Mouse (Mus musculus) heart, embryonic 12.5 days (tissue): ENCODE data around the gene Jmjd8. TPM values are rescaled to one million over a fixed set of nuclear protein-coding genes. Genes with fewer than 3 reads are reported as not detected.

ENCODE experiments used
- ATAC-seq: fragments of 200-750 bp; cut with Nextera tagmentation; 2 replicates; pipeline ENCODE4 v1.8.0; 2017; ENCODE audit warnings: moderate TSS enrichment, moderate library complexity; ENCODE audit not compliant: insufficient number of reproducible peaks, low FRiP score
- H3K27ac ChIP-seq: fragments of 300-500 bp; sonication (generic); 2 replicates; pipeline ENCODE4 v1.5.1; 2016; ENCODE audit warnings: mild to moderate bottlenecking, moderate library complexity; ENCODE audit not compliant: poor library complexity, severe bottlenecking
- H3K27me3 ChIP-seq: fragments of 300-500 bp; sonication (generic); replicated peaks from 2 replicates; pipeline ENCODE4 v1.6.1; 2016; ENCODE audit warnings: mild to moderate bottlenecking, moderate library complexity
- H3K36me3 ChIP-seq: fragments of 300-500 bp; sonication (generic); 2 replicates; pipeline ENCODE4 v1.6.1; 2016; ENCODE audit warnings: mild to moderate bottlenecking, moderate library complexity
- H3K4me1 ChIP-seq: fragments of 300-500 bp; sonication (generic); replicated peaks from 2 replicates; pipeline ENCODE4 v1.6.1; 2016; ENCODE audit warnings: mild to moderate bottlenecking
- H3K4me2 ChIP-seq: fragments of 300-500 bp; sonication (generic); 2 replicates; pipeline ENCODE4 v1.6.1; 2016; ENCODE audit warnings: mild to moderate bottlenecking, moderate library complexity
- H3K4me3 ChIP-seq: fragments of 300-500 bp; sonication (generic); 2 replicates; pipeline ENCODE4 v1.5.1; 2016; ENCODE audit warnings: mild to moderate bottlenecking
- H3K9ac ChIP-seq: fragments of 300-500 bp; sonication (generic); 2 replicates; pipeline ENCODE4 v1.6.1; 2016; ENCODE audit warnings: mild to moderate bottlenecking, moderate library complexity
- H3K9me3 ChIP-seq: fragments of 300-500 bp; sonication (generic); replicated peaks from 2 replicates; pipeline ENCODE4 v1.6.1; 2016; ENCODE audit warnings: mild to moderate bottlenecking, moderate library complexity
- WGBS: fragments of 180-500 bp; shearing (Covaris S2); methylation state at CpG from one replicate; pipeline ENCODE4 v1.1.7; 2016; 5-methylcytosine and 5-hydroxymethylcytosine counted together
- polyA plus RNA-seq: library from polyadenylated mRNA; unstranded; fragments of >200 nt; fragmentation: Nextera tagmentation; extraction: Ambion mirVana; gene quantifications from 2 replicates; pipeline ENCODE4 v1.2.1, GENCODE M21; 2016

Jmjd8 gene
- polyA plus RNA-seq, 1 experiment from 2014 or later: 38.1 TPM

GRCm38 (mm10) chr17:25833961-25834594 is 5.4 kb downstream of the Jmjd8 start:
- 31% methylated on average over 6 of the region's 6 CpGs for WGBS
- ATAC-seq: no peak

GRCm38 (mm10) chr17:25834595-25835222 is 6.0 kb downstream of the Jmjd8 start:
- peak overlapping the region; percentile 98 for H3K27ac ChIP-seq
- H3K4me2 ChIP-seq: peak overlapping the region; percentile 94
- H3K36me3 ChIP-seq: peaks cover 53% of the 10 kb centered on the region
- peak overlapping the region; percentile 81 for H3K9ac ChIP-seq
- no peaks in the 10 kb centered on the region for H3K27me3 ChIP-seq
- H3K9me3 ChIP-seq: no peaks in the 10 kb centered on the region
- H3K4me1 ChIP-seq: peaks cover 73% of the 10 kb centered on the region
- peak overlapping the region; percentile 71 for H3K4me3 ChIP-seq
- WGBS: 90% methylated on average over 12 of the region's 12 CpGs
- ATAC-seq: no peak

More at GRCm38 (mm10) chr17:25833961-25834594, 5.4 kb downstream of the Jmjd8 start:
- H3K9ac ChIP-seq: peak overlapping the region; percentile 81
- H3K36me3 ChIP-seq: peaks cover 49% of the 10 kb centered on the region
- peak overlapping the region; percentile 98 for H3K27ac ChIP-seq
- no peaks in the 10 kb centered on the region for H3K27me3 ChIP-seq
- H3K9me3 ChIP-seq: no peaks in the 10 kb centered on the region
- H3K4me2 ChIP-seq: peak overlapping the region; percentile 94
- peak overlapping the region; percentile 71 for H3K4me3 ChIP-seq
- H3K4me1 ChIP-seq: peaks cover 76% of the 10 kb centered on the region

DNA sequence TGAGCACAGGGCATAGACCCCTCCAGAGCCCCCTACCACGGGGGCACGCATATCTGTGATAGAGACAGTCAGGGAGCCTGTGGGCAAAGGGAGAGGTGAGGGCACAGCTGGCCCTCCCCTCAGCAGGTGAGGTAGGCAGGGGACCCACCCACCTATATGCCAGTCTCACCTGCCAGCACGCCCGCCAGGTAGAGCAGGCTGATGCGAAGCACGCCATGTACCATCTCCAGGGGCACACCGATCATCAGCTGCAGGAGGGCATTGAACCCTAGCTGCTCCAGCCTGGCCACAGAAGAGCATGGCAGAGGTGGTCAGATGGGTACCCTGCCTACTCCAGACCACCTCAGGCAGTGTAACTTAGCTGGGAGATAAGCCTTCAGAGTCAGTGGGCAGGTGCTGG is 6.6 kb downstream of the Jmjd8 start:
- H3K27me3 ChIP-seq: no peaks in the 10 kb centered on the region
- peak overlapping the region; percentile 81; the same call in 1 of the 2 replicates for H3K9ac ChIP-seq
- peak overlapping the region; percentile 71; the same call in 1 of the 2 replicates for H3K4me3 ChIP-seq
- H3K9me3 ChIP-seq: no peaks in the 10 kb centered on the region
- peak overlapping the region; percentile 94 for H3K4me2 ChIP-seq
- H3K27ac ChIP-seq: no peak overlapping the region
- 92% methylated on average over 7 of the region's 7 CpGs for WGBS
- peaks cover 53% of the 10 kb centered on the region for H3K36me3 ChIP-seq
- no peak for ATAC-seq
- H3K4me1 ChIP-seq: peaks cover 67% of the 10 kb centered on the region

DNA sequence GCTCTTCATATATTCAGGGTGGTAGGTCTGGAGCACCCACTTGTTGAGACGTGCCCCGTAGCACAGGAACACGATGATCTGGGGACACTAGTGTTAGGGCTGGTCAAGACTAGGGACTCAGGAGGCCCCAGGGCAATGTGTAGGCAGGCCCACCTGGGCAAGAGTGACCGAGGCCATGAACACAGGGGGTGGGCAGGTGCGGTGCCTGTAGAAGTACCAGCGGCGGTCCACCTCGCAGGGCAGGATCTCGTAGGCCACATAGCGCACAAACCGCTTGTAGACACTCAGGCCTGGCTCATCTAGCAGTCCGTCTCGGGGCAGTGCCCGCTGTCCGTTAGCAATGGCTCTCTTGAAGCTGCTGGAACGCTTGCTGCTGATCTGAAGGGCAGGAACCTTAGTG is 7.1 kb downstream of the Jmjd8 start:
- no peaks in the 10 kb centered on the region for H3K9me3 ChIP-seq
- no peaks in the 10 kb centered on the region for H3K27me3 ChIP-seq
- H3K4me2 ChIP-seq: peak overlapping the region; percentile 94
- H3K4me3 ChIP-seq: 0 out of 2 replicates have a peak overlapping the region, but pooled peaks have one; percentile 46
- H3K9ac ChIP-seq: peak overlapping the region; percentile 72
- H3K36me3 ChIP-seq: peaks cover 53% of the 10 kb centered on the region
- WGBS: 95% methylated on average over 16 of the region's 16 CpGs
- ATAC-seq: no peak
- no peak overlapping the region for H3K27ac ChIP-seq
- peaks cover 62% of the 10 kb centered on the region for H3K4me1 ChIP-seq

DNA sequence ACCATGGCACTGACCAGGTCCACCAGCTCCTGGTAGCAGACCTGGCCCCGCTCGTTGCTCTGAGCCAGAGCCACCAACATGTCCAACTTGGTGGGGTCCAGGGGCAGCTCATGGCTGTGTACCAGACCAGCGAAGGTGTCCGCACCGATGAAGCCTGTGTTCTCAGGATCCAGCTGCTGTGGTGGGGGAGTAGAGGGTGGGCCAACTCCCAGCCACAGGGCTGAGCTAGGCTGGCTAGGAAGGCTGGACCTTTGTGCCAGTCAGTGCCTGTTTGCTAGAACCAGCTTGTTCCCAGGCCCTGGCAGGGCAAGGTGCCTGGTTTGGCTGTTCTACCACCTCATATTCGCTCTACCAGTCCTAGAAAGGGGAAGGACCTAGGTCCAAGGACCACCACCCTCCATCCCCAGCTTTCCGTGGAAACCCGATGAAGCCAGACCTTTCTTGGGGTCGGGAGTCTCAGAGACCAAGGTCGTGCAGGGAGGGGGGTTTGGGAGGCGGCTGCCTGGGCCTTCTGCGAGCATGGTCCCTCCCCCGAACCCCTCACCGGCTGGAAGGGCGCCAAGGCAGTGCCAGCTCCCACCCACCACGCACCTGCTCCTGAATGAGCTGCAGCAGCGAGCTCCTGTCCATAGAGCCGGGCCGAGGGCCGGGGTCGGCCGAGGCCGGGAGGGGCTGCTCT is 7.9 kb downstream of the Jmjd8 start:
- Histone ChIP-seq H3K27ac (peak overlapping the region; percentile 71), H3K9ac (peak overlapping the region; percentile 72), H3K4me1 (peaks cover 54% of the 10 kb centered on the region), H3K36me3 (peaks cover 53% of the 10 kb centered on the region), H3K27me3 (no peaks in the 10 kb centered on the region), H3K4me3 (peak overlapping the region; percentile 46), H3K4me2 (peak overlapping the region; percentile 94), H3K9me3 (no peaks in the 10 kb centered on the region)
- no peak for ATAC-seq
- 23% methylated on average over 23 of the region's 23 CpGs for WGBS

- H3K4me3 ChIP-seq: peak within 1 kb of the TSS; percentile 46
- no peaks in the 10 kb centered on the region for H3K9me3 ChIP-seq
- H3K36me3 ChIP-seq: peaks cover 55% of the 10 kb centered on the region
- no peaks in the 10 kb centered on the region for H3K27me3 ChIP-seq
- ATAC-seq: peak; percentile 10; the same call in 1 of the 2 replicates
- H3K27ac ChIP-seq: peak within 1 kb of the TSS; percentile 71
- H3K9ac ChIP-seq: peak within 1 kb of the TSS; percentile 72
- H3K4me1 ChIP-seq: peaks cover 49% of the 10 kb centered on the region
- WGBS: 3% methylated on average over 29 of the region's 29 CpGs
- H3K4me2 ChIP-seq: peak within 1 kb of the TSS; percentile 94
Observed at GRCm38 (mm10) chr17:25837076-25837410, 8.4 kb downstream of the Jmjd8 start, which contains the start of gene Rhbdl1. Gene Rhbdl1 (minus strand): TSS chr17:25837295.

- Histone ChIP-seq H3K4me2 (peak overlapping the region; percentile 94), H3K9ac (peak overlapping the region; percentile 72; the same call in 1 of the 2 replicates), H3K27ac (peak overlapping the region; percentile 71), H3K4me1 (peaks cover 49% of the 10 kb centered on the region), H3K4me3 (peak overlapping the region; percentile 46; the same call in 1 of the 2 replicates), H3K9me3 (no peaks in the 10 kb centered on the region), H3K27me3 (no peaks in the 10 kb centered on the region), H3K36me3 (peaks cover 60% of the 10 kb centered on the region)
- ATAC-seq: no peak
- WGBS: 32% methylated on average over 3 of the region's 3 CpGs
Observed at GRCm38 (mm10) chr17:25837533-25837932, 8.9 kb downstream of the Jmjd8 start.

DNA sequence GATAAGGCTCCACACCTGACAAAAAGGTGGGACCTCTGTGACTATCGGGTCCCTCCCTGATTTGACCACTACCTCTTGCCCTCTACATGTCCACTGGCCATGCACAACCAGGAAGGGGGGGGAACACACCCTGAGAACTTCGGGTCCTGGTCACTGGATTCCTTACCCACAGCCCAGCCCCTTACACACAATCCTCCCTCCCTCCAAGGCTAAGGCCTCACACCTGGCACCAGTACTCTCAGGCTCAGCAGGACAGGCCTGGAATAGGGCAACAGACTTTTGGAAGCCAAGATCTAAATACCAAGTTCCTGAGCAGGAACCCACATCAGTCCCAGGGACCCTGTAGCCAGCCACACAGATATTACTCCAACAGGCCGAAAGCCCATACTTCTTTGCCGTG is 10.2 kb downstream of the Jmjd8 start:
- WGBS: 86% methylated on average over 4 of the region's 4 CpGs
- peaks cover 64% of the 10 kb centered on the region for H3K36me3 ChIP-seq
- no peak overlapping the region for H3K9ac ChIP-seq
- no peaks in the 10 kb centered on the region for H3K27me3 ChIP-seq
- H3K4me3 ChIP-seq: no peak overlapping the region
- H3K4me2 ChIP-seq: no peak overlapping the region
- H3K4me1 ChIP-seq: peaks cover 55% of the 10 kb centered on the region
- ATAC-seq: no peak
- H3K27ac ChIP-seq: no peak overlapping the region
- no peaks in the 10 kb centered on the region for H3K9me3 ChIP-seq

DNA sequence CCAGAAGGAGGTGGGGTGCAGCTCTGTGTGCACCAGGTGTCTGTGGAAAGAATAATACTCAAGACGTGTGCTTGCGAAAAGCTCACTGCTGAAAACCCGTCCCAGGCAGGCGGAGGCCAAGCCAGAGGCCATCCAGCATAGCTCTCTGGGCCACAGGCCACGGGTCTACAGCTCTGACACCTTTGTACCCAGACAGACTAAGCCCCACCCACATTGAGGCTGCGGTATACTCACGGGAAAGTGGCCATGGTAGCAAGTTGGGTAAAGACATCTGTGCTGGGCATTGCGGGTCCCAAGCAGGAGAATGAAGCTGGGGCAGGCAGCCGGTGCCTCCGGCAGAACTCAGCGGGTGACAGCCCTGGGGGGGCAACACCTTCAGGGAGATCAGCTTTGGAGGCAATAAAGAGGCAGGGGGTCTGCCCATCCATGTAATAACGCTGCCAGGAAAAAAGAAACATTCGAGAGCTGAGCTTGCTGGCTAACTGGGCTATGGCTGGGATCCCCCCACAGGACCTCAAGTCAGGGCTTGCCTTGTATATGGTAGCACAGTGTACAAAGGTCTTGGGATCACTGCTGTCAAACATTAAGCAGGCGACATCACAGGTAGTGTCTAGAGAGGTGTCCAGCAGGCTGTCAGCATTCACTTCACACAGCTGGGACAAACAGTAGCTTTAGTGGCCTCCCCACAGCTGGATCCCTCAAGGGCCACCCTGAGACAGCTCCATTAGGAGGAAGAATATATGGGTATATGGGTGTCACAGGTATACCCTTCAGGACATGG is 11.0 kb downstream of the Jmjd8 start:
- no peaks in the 10 kb centered on the region for H3K9me3 ChIP-seq
- H3K27ac ChIP-seq: no peak overlapping the region
- H3K27me3 ChIP-seq: no peaks in the 10 kb centered on the region
- H3K9ac ChIP-seq: no peak overlapping the region
- no peak overlapping the region for H3K4me3 ChIP-seq
- H3K4me1 ChIP-seq: peaks cover 48% of the 10 kb centered on the region
- no peak for ATAC-seq
- no peak overlapping the region for H3K4me2 ChIP-seq
- 86% methylated on average over 14 of the region's 14 CpGs for WGBS
- H3K36me3 ChIP-seq: peaks cover 64% of the 10 kb centered on the region

DNA sequence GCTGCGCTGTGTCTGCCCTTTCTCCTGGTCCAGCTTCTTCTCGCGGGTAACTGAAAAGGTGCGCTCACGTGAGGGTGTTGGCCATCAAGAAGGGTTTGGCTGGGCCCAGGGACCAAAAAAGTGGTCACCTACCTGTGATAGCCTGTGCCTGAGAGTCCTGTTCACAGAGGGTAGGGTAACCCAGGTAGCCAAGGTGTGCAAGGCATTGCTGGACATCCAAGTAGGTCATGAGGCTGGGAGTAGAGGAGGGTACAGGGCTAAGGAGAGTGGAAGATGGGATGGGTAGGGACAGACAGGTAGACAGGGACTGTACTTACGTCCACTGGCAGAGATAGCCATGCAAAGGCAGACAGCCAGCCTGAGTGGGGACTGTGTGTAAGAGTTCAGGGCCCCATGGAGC is 11.9 kb downstream of the Jmjd8 start:
- Histone ChIP-seq H3K4me2 (no peak overlapping the region), H3K36me3 (peaks cover 59% of the 10 kb centered on the region), H3K9ac (no peak overlapping the region), H3K4me3 (no peak overlapping the region), H3K27ac (no peak overlapping the region), H3K9me3 (no peaks in the 10 kb centered on the region), H3K27me3 (no peaks in the 10 kb centered on the region), H3K4me1 (peaks cover 43% of the 10 kb centered on the region)
- 92% methylated on average over 6 of the region's 6 CpGs for WGBS
- no peak for ATAC-seq
